Mouse (Mus musculus) heart, postnatal 10 days (tissue): Measurements from ENCODE around the gene Gm10382. TPM values are rescaled to one million over a fixed set of nuclear protein-coding genes. Genes with fewer than 3 reads are reported as not detected.
"Not testable (repeated sequence)": the region's sequence is repeated elsewhere in the genome, so short reads cannot be mapped to it uniquely, and the experiment has no call there.

Experiments used
- DNase-seq, 2 experiments: peaks; one replicate each; pipeline ENCODE4 v3.0.0; 2021
- intact Hi-C: fragments of 180-260 bp; cut with DNase I; formaldehyde crosslinking; loops from one replicate; pipeline ENCODE4 v1.15.1; 2025
- total RNA-seq, 2 experiments: library from RNA; stranded (reverse); gene quantifications; 2 replicates each; pipeline ENCODE4 v1.2.3; 2021

The Gm10382 gene
- total RNA-seq, 2 experiments from 2014 or later: not detected

DNA sequence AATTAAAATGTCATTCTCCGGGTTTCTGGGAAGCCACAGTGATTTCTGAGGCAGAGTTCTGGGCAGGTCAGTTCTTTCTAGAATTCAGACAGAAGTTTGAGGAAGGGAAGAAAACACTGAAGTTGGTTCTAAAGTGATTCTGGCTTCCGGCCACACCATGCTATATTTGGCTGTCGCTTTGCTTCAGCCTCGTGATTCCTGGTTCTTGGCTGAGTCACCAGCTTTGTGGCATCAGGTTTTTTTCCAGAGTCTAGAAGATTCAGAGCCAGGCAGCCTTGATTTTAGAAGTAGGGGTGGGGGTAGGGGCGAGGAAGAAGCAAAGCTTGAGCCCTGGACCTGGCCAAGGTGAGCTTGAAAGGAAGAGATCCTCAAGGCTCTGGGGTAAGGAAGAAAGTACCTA lies 2.5 kb downstream of the Gm10382 start:
- intact Hi-C loops: no loop called here
- DNase-seq: peak; percentile 84 to 88

DNA sequence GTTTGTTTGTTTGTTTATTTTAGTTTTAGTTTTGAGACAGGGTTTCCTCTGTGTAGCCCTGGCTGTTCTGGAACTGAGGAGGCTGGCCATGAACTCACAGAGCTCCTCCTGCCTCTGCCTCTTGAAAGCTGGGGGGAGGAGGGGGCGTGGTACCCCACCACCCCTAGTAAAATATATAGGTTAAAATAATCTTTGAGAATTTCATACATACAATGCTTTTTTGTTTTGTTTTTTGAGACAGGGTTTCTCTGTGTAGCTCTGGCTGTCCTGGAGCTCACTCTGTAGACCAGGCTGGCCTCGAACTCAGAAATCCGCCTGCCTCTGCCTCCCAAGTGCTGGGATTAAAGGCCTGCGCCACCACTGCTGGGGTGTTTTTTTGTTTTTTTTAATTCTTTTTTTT lies 3.1 kb downstream of the Gm10382 start:
- DNase-seq, intact Hi-C loops: not testable (repeated sequence)

DNA sequence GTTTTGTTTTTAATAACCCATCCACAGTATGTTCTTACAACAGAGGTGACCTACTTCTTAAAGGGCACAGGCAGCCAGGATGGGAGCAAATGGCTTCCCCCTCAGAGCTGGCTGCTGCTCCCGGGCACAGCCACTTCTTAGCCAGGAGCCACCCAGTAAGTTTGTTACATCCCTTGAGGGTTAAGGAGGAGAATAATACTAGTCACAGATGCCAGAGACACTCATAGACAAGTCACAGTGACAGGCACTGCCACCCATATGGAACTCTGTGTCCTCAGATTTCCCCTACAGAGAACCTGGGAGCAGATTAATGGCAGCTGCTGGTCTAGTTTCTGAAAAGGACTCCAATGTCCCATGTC lies 3.5 kb downstream of the Gm10382 start:
- no peak for DNase-seq
- intact Hi-C loops: no loop called here

DNA sequence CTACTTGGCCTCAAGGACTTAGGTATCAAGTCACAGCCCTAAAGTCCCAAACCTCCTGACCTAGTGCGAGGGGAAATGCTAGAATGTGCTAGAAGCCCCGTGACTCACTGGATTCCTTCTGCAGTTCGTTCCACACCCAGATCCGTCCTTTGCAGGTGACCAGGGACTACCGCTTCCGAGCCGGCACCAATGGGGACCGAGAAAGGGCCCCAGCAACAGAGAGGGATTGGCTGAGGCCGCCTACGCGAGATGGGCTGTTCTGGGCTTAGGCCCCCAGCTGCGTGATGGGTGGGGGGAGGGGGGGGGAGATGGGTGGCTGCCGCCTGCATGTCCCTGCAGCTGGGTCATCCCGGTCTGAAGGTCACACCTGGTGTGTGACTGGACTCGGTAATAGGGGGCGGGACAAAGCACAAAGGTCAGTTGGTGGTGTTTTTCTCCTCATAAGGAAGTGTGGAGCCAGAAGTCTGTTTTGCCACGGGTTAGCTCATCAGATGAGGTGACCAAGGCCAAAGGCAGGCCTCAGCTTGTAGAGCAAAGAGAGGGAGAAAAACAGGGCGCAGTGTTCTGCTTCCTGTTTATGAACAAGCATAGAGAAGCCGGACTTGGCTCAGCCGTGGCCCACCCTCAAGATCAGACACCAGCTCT lies 4.0 kb downstream of the Gm10382 start:
- peak; percentile 99 for DNase-seq
- intact Hi-C loops: no loop called here

DNA sequence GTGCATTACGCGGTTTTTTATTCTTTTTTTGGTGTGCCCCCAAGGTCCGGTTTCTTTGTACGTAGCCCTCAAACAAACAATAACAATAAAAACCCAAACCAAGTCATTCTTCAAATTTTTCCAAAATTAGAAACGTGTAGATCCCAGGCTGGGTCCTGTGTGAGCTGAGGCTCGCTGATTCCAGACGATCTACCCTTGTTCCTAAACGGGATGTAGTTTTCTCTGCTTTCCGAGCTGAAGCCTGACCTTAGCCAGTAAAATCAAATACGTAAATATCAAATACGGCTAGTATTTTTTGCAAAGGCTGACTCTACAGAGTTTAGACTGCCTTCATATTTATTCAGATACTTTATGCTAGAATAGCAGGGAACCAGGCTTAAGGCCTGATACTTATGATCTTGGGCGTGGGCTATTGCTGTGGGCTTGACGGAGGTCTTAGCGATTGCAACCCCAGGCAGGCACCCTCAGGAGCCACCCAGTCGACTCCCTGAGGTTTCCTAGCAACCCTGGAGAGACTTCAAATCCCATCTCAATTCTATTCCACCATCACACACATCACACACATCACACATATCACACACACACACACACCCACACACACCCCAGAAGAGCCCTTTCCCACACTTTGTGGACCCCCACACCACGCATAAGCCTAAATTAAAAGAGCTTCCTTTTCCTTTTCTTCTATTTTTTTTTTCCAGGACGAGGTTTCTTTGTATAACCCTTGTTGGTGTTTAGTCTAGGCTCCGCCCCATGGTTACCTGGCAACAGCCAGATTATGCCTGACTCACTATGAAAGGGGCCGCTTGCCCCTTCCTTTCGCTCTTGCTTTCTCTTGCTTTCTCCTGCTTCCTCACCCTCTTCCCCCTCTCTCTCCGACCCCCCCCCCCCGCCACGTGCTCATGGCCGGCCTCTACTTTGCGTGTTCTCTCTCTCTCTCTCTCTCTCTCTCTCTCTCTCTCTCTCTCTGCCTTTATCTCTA lies 4.8 kb downstream of the Gm10382 start:
- peak; percentile 89 to 90 for DNase-seq
- intact Hi-C loops: no loop called here

DNA sequence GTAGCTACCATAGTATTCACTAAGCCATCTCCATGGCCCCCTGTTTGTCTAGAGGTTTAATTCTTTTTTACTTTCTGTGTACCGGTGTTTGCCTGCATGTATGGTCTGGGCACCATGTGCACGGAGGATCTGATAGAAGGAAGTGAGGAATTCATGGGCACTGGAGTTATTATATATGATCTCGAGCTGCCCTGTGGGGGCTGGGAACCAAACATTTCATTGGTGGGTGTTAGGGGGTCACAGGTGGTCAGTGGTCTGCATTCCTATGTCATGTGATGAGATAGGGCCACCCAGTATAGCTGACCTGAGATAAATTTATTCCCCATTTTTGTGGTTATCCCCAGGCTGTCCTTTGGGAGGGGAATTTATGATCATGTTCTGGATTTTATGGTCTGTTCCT lies 5.9 kb downstream of the Gm10382 start:
- DNase-seq: no peak
- intact Hi-C loops: no loop called here

DNA sequence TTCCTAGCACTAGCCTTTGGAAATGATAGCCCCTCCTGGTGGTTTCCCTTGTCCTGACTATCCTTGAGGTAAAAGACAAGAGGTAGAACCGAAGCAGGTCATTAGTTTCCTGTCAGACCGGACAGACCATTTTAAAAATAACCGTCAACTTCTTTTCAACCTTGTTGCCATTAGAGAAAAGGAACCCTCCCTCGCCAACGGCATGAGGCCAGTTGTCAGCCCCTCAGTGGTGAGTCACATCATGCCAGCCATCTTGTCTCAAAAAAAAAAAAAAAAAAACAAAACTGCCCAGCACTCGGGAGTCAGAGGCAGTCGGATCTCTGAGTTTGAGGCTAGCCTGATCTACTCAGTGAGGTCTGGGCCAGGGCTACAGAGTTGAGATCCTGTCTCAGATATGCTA lies 11.8 kb downstream of the Gm10382 start:
- intact Hi-C loops: no loop called here

DNA sequence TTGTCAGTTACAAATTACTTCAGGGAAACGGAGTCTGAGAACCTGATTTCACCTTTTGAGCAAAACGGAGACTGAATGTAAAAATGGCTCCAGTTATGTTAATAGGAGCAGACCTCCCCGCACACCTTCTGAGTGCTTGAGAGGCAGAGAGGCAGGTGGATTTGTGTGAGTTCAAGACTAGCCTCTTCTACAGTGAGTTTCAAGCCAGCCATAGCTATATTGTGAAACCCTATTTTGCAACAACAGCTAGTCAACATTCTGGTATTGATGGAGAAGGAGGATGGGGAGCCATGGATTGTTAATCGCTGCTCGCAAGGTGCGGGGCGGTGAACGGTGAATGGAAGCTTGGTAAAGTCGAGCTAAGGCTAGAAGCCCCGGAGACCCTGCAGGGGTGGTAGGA lies 13.4 kb downstream of the Gm10382 start:
- intact Hi-C loops: no loop called here
- DNase-seq: no peak

More for the DNA sequence above, 11.8 kb downstream of the Gm10382 start:
- DNase-seq: no peak

DNA sequence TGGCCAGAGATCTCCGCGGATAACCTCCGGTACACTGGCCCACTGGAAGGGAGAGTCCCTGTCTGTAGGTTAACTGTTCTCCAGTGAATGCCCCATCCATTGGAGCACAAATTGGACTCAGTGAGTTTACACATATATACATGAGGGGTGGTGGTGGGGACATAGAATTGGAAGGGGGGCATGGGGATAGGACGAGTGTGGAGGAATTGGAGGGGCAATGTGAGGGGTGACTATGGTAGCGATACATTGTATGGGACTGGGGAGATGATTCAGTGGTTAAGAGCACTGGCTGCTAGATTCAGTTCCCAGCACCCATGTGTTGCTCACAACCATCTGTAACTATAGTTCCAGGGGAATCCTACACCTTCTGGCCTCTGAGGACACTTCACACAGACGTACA lies 13.9 kb downstream of the Gm10382 start:
- intact Hi-C loops: no loop called here
- no peak for DNase-seq

DNA sequence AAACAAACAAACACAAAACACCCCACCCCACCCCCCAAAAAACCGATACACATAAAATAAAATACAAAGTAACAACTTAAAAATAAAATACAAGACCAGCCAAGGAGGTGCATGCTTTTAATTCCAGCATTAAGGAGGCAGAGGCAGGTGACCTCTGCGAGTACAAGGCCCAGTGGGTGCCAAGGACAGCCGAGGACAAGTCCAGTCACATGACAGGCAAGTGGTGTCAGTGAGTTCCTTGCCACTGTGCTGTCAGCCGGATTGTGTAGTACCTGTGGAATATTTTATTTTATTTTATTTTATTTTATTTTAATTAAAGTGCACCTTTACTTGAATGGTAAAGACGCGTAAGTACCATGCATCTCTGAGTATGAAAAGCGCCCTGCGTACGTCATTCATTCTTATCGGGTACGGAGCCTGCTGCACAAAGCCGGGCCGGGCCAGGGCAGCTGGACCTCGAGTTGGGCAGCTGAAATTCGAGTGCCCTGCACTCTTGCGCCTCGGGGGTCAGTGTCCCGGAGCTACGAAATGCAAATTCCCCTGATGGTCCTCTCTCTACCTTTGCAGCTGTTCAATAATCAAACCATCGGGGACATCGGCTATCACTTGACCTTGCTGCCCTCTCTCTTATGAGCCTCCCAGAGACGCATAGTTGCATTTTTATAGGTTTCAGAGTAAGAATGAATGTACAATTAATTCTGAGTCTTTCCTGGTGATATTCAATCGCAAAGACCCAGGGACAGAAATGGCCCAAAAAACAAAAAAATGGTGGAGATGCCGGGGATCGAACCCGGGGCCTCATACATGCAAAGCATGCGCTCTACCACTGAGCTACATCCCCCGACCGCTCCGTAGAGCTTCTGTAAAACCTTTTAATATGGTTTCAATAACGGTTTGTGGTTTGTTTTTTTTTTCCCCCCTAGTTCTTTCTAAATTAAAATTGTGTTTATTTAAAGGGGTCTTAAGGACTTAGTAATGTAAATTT lies 14.7 kb downstream of the Gm10382 start:
- peak; percentile 76 to 82 for DNase-seq
- intact Hi-C loops: no loop called here

- no peak for DNase-seq
These were observed 15.4 kb downstream of the Gm10382 start for GRCm38 (mm10) chr5:125404536-125404902.

DNA sequence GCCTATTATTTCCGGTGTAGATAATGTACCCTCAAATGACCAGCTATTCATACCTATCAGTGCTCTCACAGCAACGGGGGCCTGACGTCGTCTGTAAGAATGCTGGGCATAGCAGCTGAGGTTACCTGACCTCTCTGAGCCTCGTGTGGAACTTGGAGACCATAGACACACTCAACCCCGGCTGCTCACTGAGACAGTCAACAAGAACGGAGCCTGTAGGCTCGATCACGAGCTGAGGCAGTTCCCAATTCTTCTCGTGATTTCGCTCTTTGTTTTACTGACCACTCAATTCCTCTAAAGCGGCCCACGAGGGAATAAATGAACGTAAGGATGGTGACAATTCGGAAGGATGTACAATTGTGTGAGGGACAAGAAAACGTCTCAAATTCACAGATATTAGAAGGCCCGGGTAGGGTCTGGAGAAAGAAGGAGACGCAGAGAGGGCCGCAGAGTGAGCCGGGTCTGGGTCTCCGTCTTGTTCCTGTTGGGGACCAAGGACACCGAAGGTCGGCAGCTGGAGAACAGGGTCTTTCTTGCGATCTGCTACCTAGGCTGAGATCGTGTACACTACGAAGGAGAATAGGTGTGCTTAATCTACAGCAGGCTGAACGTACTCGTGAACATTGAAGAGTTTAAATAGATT lies 15.9 kb downstream of the Gm10382 start:
- DNase-seq: peak in 1 of 2 experiments; percentile 72
- intact Hi-C loops: no loop called here

More at GRCm38 (mm10) chr5:125404536-125404902, 15.4 kb downstream of the Gm10382 start:
- intact Hi-C loops: no loop called here

GRCm38 (mm10) chr5:125405546-125406248 lies 16.6 kb downstream of the Gm10382 start:
- DNase-seq: peak; percentile 92 to 94
- intact Hi-C loops: no loop called here

DNA sequence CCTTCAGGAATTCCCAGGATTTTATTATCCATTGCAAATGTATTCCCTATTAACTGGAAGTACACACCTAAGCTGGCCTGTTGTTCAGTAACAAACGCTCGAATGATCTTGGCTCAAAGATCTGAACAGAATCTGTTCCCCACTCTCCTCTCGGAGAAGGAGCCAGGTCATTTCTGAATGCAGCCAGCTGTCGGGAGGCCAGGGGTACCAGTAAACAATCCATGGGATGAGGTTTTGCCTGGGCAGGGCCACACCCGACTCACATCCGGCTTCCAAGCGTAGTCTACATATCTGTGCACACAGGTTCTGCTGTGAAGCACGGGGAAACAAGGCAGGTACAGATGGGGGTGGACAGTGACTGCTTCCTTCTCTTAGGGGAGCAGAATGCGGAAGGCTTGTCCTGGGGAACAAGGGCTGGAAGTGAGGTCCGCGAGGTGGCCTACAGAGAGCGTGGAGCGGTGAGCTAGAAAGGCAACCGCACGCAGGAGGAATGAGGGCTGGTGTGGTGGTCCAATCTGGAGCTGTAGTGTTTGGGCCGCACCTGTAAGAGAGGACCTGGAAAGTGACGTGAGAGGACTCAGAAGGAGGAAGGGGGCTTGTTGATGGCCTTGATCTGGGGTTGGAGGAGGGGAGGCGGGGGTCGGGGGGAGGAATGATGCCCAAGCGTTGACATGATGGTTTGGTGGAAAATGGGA lies 17.3 kb downstream of the Gm10382 start:
- intact Hi-C loops: no loop called here
- DNase-seq: peak; percentile 79

GRCm38 (mm10) chr5:125407020-125407830 lies 18.1 kb downstream of the Gm10382 start:
- DNase-seq: peak in 1 of 2 experiments; percentile 12
- intact Hi-C loops: no loop called here

DNA sequence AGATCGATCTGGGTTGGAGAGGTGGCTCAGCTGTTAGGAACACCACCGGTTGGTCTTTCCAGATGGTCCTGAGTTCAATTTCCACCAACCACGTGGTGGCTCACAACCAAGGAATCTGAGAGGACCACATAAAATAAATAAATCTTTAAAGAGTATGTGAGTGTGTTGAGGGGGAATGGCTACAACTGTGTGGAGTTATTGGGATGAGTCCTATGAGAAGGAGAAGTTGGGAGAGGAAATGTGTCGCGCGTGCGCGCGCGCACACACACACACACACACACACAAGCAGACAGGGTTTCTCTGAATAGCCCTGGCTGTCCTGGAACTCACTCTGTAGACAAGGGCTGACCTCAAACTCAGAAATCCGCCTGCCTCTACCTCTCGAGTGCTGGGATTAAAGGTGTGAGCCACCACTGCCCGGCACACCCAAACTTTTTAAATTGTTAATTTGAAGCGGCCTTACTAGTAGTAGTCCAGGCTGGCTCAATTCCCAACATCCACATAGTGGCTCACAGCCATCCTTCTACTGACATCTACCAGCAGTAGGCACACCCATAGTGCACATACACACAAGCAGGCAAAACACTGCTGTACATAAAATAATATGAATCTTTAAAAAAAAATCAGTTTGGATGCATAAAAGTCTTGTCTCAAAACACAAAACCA lies 18.9 kb downstream of the Gm10382 start:
- peak; percentile 13 to 23 for DNase-seq
- intact Hi-C loops: loop anchor here (2.0 kb wide), 1 partner anchor 25 kb away; no protein-coding TSS in a partner anchor

DNA sequence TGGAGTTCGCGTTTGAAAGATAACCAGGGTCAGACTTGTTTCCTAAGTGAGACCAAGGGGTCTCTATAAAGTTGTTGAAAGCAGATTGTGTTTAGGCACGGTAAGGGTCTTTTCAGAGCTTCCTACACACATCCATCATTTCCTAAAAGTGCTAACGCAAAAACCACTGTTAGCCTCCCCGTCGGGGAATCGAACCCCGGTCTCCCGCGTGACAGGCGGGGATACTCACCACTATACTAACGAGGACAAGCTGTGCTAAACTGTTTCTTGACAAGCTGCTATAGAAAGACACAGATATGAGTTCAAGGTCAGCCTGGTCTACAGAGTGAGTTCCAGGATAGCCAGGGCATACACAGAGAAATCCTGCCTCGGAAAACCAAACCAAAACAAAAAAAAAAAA lies 19.7 kb downstream of the Gm10382 start:
- intact Hi-C loops: loop anchor here (2.0 kb wide), 1 partner anchor 24 kb away; no protein-coding TSS in a partner anchor
- peak; percentile 86 to 88 for DNase-seq
